Mouse (Mus musculus): Measurements from ENCODE around the gene Bfsp1. TPM values are rescaled to one million over a fixed set of nuclear protein-coding genes. Genes with fewer than 3 reads are reported as not detected.

Bfsp1 gene
- polyA plus RNA-seq, 1 experiment from 2014 or later, result 0.57 TPM

GRCm38 (mm10) chr2:143851354-143852221 lies 11.4 kb downstream of the Bfsp1 start:
- no peak overlapping the region for H3K9ac ChIP-seq
- H3K4me2 ChIP-seq, result no peak overlapping the region
- H3K4me3 ChIP-seq, result no peak overlapping the region
- H3K4me1 ChIP-seq, result no peaks in the 10 kb centered on the region
- WGBS, result 83% methylated on average over 12 of the region's 12 CpGs
- H3K9me3 ChIP-seq (replicated peaks), result no peaks in the 10 kb centered on the region
- no peaks in the 10 kb centered on the region for H3K36me3 ChIP-seq (ENCODE audit: poor library complexity, severe bottlenecking)
- H3K27ac ChIP-seq, result no peak overlapping the region
- no peaks in the 10 kb centered on the region for H3K27me3 ChIP-seq
- ATAC-seq, result peak; percentile 75; the same call in 1 of the 2 replicates

GRCm38 (mm10) chr2:143847291-143847690 lies 15.7 kb downstream of the Bfsp1 start:
- Histone ChIP-seq H3K36me3 (ENCODE audit: poor library complexity, severe bottlenecking) (no peaks in the 10 kb centered on the region), H3K27ac (no peak overlapping the region), H3K9me3 (replicated peaks) (no peaks in the 10 kb centered on the region), H3K4me3 (no peak overlapping the region), H3K4me1 (no peaks in the 10 kb centered on the region), H3K27me3 (no peaks in the 10 kb centered on the region), H3K4me2 (no peak overlapping the region), H3K9ac (no peak overlapping the region)
- 78% methylated on average over 3 of the region's 3 CpGs for WGBS
- ATAC-seq, result no peak

GRCm38 (mm10) chr2:143846799-143847198 lies 16.2 kb downstream of the Bfsp1 start:
- H3K4me1 ChIP-seq, result no peaks in the 10 kb centered on the region
- H3K4me3 ChIP-seq, result no peak overlapping the region
- H3K9me3 ChIP-seq (replicated peaks), result no peaks in the 10 kb centered on the region
- WGBS, result 73% methylated on average over 4 of the region's 4 CpGs
- H3K9ac ChIP-seq, result no peak overlapping the region
- ATAC-seq, result no peak
- no peaks in the 10 kb centered on the region for H3K36me3 ChIP-seq (ENCODE audit: poor library complexity, severe bottlenecking)
- H3K27me3 ChIP-seq, result no peaks in the 10 kb centered on the region
- H3K4me2 ChIP-seq, result no peak overlapping the region
- no peak overlapping the region for H3K27ac ChIP-seq

GRCm38 (mm10) chr2:143844779-143845178 lies 18.2 kb downstream of the Bfsp1 start:
- WGBS, result 74% methylated on average over 5 of the region's 5 CpGs
- Histone ChIP-seq H3K9me3 (replicated peaks) (no peaks in the 10 kb centered on the region), H3K27ac (no peak overlapping the region), H3K27me3 (no peaks in the 10 kb centered on the region), H3K4me2 (no peak overlapping the region), H3K4me1 (no peaks in the 10 kb centered on the region), H3K9ac (no peak overlapping the region), H3K4me3 (no peak overlapping the region), H3K36me3 (ENCODE audit: poor library complexity, severe bottlenecking) (no peaks in the 10 kb centered on the region)
- ATAC-seq, result no peak

GRCm38 (mm10) chr2:143841536-143841935 lies 21.4 kb downstream of the Bfsp1 start:
- Histone ChIP-seq H3K4me3 (no peak overlapping the region), H3K36me3 (ENCODE audit: poor library complexity, severe bottlenecking) (no peaks in the 10 kb centered on the region), H3K4me2 (no peak overlapping the region), H3K27ac (no peak overlapping the region), H3K9me3 (replicated peaks) (no peaks in the 10 kb centered on the region), H3K27me3 (no peaks in the 10 kb centered on the region), H3K4me1 (no peaks in the 10 kb centered on the region), H3K9ac (no peak overlapping the region)
- ATAC-seq, result no peak
- 72% methylated on average over 7 of the region's 7 CpGs for WGBS

GRCm38 (mm10) chr2:143840895-143841294 lies 22.1 kb downstream of the Bfsp1 start:
- H3K36me3 ChIP-seq (ENCODE audit: poor library complexity, severe bottlenecking), result no peaks in the 10 kb centered on the region

GRCm38 (mm10) chr2:143839458-143839857 lies 23.5 kb downstream of the Bfsp1 start:
- Histone ChIP-seq H3K27ac (no peak overlapping the region), H3K4me3 (no peak overlapping the region), H3K27me3 (no peaks in the 10 kb centered on the region), H3K9me3 (replicated peaks) (no peaks in the 10 kb centered on the region), H3K36me3 (ENCODE audit: poor library complexity, severe bottlenecking) (no peaks in the 10 kb centered on the region), H3K9ac (no peak overlapping the region), H3K4me2 (no peak overlapping the region), H3K4me1 (no peaks in the 10 kb centered on the region)
- no peak for ATAC-seq
- WGBS, result 87% methylated on average over 2 of the region's 2 CpGs

More at GRCm38 (mm10) chr2:143840895-143841294, 22.1 kb downstream of the Bfsp1 start:
- H3K4me1 ChIP-seq, result no peaks in the 10 kb centered on the region
- no peak overlapping the region for H3K4me2 ChIP-seq
- 79% methylated on average over 6 of the region's 6 CpGs for WGBS
- H3K27ac ChIP-seq, result no peak overlapping the region
- no peaks in the 10 kb centered on the region for H3K9me3 ChIP-seq (replicated peaks)
- no peak overlapping the region for H3K9ac ChIP-seq
- H3K4me3 ChIP-seq, result no peak overlapping the region
- no peak for ATAC-seq
- no peaks in the 10 kb centered on the region for H3K27me3 ChIP-seq

- H3K36me3 ChIP-seq (ENCODE audit: poor library complexity, severe bottlenecking), result no peaks in the 10 kb centered on the region
- no peak overlapping the region for H3K4me3 ChIP-seq
- no peak overlapping the region for H3K27ac ChIP-seq
- H3K4me1 ChIP-seq, result no peaks in the 10 kb centered on the region
- 73% methylated on average over 5 of the region's 5 CpGs for WGBS
- H3K4me2 ChIP-seq, result no peak overlapping the region
- H3K9ac ChIP-seq, result no peak overlapping the region
- ATAC-seq, result no peak
- no peaks in the 10 kb centered on the region for H3K27me3 ChIP-seq
- H3K9me3 ChIP-seq (replicated peaks), result no peaks in the 10 kb centered on the region
Measured at GRCm38 (mm10) chr2:143838698-143839097, 24.3 kb downstream of the Bfsp1 start.

- WGBS, result 1% methylated on average over 8 of the region's 8 CpGs
- no peaks in the 10 kb centered on the region for H3K36me3 ChIP-seq (ENCODE audit: poor library complexity, severe bottlenecking)
- ATAC-seq, result peak; percentile 82
- H3K9ac ChIP-seq, result no peak overlapping the region
- peak overlapping the region; percentile 56 for H3K4me2 ChIP-seq
- H3K27me3 ChIP-seq, result no peaks in the 10 kb centered on the region
- no peak overlapping the region for H3K27ac ChIP-seq
- H3K4me1 ChIP-seq, result no peaks in the 10 kb centered on the region
- peak overlapping the region; percentile 25 for H3K4me3 ChIP-seq
- no peaks in the 10 kb centered on the region for H3K9me3 ChIP-seq (replicated peaks)
Measured at GRCm38 (mm10) chr2:143837291-143837701, 25.7 kb downstream of the Bfsp1 start.

GRCm38 (mm10) chr2:143835820-143836219 lies 27.2 kb downstream of the Bfsp1 start:
- no peak overlapping the region for H3K4me2 ChIP-seq

GRCm38 (mm10) chr2:143834082-143834481 lies 28.9 kb downstream of the Bfsp1 start:
- Histone ChIP-seq H3K27ac (no peak overlapping the region), H3K36me3 (ENCODE audit: poor library complexity, severe bottlenecking) (no peaks in the 10 kb centered on the region), H3K4me2 (no peak overlapping the region), H3K9me3 (replicated peaks) (no peaks in the 10 kb centered on the region), H3K4me1 (no peaks in the 10 kb centered on the region), H3K27me3 (no peaks in the 10 kb centered on the region), H3K4me3 (no peak overlapping the region), H3K9ac (no peak overlapping the region)
- 83% methylated on average over 6 of the region's 6 CpGs for WGBS
- ATAC-seq, result no peak

More at GRCm38 (mm10) chr2:143835820-143836219, 27.2 kb downstream of the Bfsp1 start:
- no peak for ATAC-seq
- Histone ChIP-seq H3K27ac (no peak overlapping the region), H3K4me3 (no peak overlapping the region), H3K27me3 (no peaks in the 10 kb centered on the region), H3K4me1 (no peaks in the 10 kb centered on the region), H3K9ac (no peak overlapping the region), H3K36me3 (ENCODE audit: poor library complexity, severe bottlenecking) (no peaks in the 10 kb centered on the region), H3K9me3 (replicated peaks) (no peaks in the 10 kb centered on the region)
- WGBS, result 87% methylated on average over 7 of the region's 7 CpGs

GRCm38 (mm10) chr2:143832721-143833120 lies 30.3 kb downstream of the Bfsp1 start:
- no peaks in the 10 kb centered on the region for H3K36me3 ChIP-seq (ENCODE audit: poor library complexity, severe bottlenecking)
- WGBS, result 77% methylated on average over 5 of the region's 5 CpGs
- no peak overlapping the region for H3K4me2 ChIP-seq
- no peak for ATAC-seq
- H3K27me3 ChIP-seq, result no peaks in the 10 kb centered on the region
- no peak overlapping the region for H3K9ac ChIP-seq
- H3K4me1 ChIP-seq, result no peaks in the 10 kb centered on the region
- no peak overlapping the region for H3K27ac ChIP-seq
- H3K9me3 ChIP-seq (replicated peaks), result no peaks in the 10 kb centered on the region
- H3K4me3 ChIP-seq, result no peak overlapping the region

GRCm38 (mm10) chr2:143831645-143832044 lies 31.3 kb downstream of the Bfsp1 start:
- Histone ChIP-seq H3K36me3 (ENCODE audit: poor library complexity, severe bottlenecking) (no peaks in the 10 kb centered on the region), H3K27me3 (no peaks in the 10 kb centered on the region), H3K4me2 (no peak overlapping the region), H3K9ac (no peak overlapping the region), H3K4me3 (no peak overlapping the region), H3K27ac (no peak overlapping the region), H3K4me1 (no peaks in the 10 kb centered on the region), H3K9me3 (replicated peaks) (no peaks in the 10 kb centered on the region)
- ATAC-seq, result no peak
- 84% methylated on average over 17 of the region's 17 CpGs for WGBS
